Mouse (Mus musculus) A20 (cell line): Measurements from ENCODE around the gene Colgalt1.

Source experiments
- DNase-seq: peaks from one replicate; pipeline ENCODE4 v3.0.0-alpha.2; 2011; ENCODE audit warnings: low read depth, low spot score

The Colgalt1 gene

GRCm38 (mm10) chr8:71610822-71611651 lies at the start of gene Colgalt1:
Gene Colgalt1 (plus strand): TSS chr8:71610998.
- peak; percentile 98 for DNase-seq

DNA sequence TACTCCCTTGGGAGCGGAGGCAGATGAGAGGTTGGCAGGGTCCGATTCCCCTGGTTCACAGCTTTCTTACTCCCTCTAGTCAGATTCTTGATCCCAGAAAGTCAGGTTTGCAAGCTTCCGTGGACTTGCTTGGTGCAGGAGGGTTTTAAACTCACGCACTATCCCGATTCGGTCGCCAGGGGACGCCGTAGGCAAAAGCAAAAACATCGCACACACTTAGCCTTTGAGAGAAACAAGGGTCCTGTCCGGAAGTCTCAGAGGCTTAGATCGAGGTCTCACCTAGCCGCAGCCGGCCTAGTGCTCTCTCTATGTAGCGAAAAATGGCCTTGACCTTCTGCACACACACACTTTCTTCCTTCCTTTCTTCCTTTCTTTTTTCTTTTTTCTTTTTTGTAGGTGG lies 49.4 kb upstream of the Colgalt1 start:
- DNase-seq = peak; percentile 80

- peak; percentile 75 for DNase-seq
Observed at GRCm38 (mm10) chr8:71562751-71563150, 48.0 kb upstream of the Colgalt1 start.

- DNase-seq = no peak
Observed at GRCm38 (mm10) chr8:71563992-71564391, 46.8 kb upstream of the Colgalt1 start.

DNA sequence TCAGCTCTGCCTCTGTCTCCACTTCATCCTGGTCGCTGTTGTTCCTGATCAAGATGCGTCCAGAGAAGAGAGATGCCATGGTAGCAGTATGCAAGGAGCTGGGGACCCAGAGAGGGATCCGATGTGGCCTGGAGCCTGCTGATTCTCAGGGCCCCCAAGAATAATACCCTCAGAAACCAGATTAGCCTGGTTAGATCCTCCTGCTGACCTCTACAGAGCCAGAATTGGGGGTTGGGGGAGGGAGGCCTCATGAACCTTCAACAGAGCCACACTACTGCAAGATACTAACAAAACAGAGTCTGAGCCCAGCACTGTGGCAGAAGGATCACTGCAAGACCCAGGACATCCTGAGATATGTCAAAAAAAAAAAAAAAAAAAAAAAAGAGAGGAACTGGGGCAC lies 44.3 kb upstream of the Colgalt1 start, which contains the start of gene Nxnl1:
Gene Nxnl1 (minus strand): TSS at position 101 of the 400 bp plus-strand sequence.
- no peak for DNase-seq

DNA sequence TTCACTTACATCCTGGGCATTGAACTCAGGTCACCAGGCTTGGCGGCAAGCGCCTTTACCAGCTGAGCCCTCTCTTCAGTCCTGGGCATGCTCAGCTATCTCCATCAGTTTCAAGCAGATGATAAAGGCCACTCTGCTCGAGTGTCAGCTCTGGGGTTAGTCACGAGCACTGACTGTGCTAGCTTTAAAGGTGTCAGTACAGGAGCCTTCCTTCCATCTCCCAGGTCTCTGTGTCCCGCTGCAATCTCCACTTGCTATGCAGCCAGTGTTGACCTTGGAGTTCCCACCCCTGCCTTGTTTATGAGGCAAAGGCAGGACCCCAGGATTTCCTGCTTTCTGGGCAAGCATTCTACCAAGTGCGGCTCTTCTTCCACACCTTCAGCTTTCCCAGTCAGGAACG lies 43.2 kb upstream of the Colgalt1 start:
- no peak for DNase-seq

GRCm38 (mm10) chr8:71568387-71568937 lies 42.3 kb upstream of the Colgalt1 start, which contains the start of gene Slc27a1:
Gene Slc27a1 (plus strand): TSS chr8:71568882.
- no peak for DNase-seq

- DNase-seq = no peak
Observed at GRCm38 (mm10) chr8:71568941-71569340, 41.9 kb upstream of the Colgalt1 start.

DNA sequence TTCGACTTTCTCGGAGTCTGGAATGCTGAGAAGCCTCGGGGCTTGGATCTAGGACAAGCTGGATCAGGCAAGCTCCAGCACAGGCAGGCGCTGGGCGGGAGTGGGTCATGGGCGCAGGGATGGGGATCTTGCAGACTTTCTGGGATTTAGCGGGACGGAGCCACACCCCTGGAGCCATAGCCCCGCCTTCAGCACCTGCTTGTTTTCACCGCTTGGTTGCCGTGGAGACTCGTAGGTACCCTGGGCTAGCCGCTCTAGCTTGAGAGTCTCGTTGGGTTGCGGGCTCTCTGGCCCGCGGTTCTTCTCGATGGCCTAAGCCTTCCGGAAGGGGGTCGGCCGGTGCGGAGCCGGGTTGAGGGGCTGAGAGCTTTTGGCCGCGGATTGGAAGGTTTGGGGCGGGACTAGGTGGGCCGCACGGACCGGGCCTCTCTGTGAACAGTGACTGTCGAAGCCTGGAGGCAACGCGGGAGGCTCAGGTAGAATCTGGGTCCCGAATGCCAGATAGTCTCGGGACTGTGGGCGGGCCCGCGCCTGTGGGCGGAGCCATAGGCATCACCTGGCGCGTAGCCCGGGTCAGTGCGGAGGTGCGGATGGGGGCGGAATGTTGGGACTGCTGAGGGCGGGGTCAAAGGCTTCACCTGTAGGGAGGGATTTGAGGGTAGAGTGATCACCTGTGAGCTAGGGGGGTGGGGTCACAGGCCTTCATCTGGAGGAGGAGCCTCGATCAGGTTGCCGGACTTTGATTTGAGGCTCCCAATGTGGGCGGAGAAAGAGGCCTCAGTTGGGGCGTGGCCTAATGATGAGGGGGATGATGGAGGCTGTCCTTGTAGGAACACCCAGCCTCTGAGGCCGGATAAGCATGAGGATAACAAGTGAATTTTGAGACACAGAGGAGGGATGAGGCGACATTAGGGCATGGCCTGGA lies 41.2 kb upstream of the Colgalt1 start:
- DNase-seq = peak; percentile 97

DNA sequence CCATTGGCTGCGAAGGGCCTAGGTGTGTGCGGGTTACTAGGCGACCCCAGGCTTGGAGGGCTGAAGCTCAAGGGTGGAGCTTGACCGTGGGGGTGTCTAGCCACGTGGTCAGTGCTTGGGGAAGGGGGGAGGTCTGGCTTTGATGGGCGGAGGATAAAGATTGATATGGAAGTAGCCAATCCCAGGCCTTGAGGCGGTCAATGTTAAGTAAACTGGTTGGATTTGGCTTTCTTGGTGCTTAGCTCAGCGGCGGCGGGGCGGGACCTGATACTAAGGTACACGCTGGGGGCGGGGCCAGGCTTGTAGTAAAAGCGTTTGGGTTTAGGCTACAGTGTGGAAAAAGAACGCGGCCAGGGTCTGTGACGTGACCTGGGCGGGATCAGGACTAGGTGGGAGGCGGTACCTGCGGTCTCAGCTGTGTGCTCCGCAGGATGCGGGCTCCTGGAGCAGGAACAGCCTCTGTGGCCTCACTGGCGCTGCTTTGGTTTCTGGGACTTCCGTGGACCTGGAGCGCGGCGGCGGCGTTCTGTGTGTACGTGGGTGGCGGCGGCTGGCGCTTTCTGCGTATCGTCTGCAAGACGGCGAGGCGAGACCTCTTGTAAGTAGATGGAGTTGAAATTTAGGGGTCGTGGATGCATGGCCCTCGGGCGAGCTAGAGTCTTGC lies 40.4 kb upstream of the Colgalt1 start:
- peak; percentile 98 for DNase-seq

- DNase-seq = no peak
Observed at GRCm38 (mm10) chr8:71572077-71572476, 38.7 kb upstream of the Colgalt1 start.

DNA sequence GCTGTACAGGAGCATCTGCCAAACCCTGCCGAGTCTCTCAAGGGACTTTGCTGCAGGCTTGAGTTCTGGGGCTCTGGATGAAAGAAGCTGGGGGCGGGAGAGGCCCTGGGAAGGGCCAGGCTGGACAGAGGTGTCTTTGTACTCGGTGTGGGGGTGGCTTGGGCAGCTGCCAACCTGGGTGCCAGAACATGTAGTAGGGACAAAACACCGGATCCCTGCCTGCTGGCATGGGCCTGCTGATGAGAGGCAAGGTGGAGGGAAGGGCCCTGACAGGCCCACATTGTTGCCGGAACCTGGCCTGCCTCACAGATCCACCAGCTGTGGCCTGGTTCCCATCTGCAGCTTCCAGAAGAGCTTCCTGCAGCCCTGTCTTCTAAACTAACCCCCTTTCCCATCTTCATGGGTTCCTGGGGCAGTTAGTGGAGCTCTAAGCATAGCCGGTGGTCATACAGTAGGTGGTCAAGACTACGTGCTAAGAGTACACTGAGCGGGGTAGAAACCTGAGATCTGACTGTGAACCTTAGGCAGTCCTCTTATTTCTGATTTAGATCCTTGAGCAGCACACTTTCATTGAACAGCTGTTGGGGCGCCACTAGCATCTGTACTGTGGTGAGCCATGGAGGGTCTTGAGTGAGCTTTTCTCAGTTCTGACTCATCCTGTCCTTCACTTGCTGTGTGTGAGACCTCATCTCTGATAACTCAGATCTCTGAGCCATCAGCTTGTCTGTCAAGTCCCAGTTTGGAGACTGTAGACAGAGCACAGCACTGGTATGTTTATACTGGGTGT lies 37.8 kb upstream of the Colgalt1 start:
- no peak for DNase-seq

DNA sequence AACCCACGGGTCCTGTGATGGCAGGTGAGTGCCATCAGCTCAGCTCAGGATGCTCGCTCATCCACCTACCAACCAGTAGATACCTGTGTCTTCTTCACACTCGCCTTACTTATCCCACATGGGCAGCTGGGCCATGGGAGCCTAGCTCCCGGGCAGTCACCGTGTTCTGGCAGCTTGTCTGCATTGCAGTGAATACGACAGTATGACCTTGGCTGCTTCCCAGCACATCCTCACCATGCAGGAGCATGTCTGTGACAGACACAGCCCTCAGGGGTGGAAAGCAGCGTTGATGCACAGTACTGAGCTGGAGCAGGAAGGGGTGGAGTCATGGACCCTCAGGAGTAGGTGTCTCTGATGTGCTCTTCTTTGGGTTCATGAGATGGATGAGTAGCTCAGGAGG lies 36.4 kb upstream of the Colgalt1 start:
- no peak for DNase-seq

DNA sequence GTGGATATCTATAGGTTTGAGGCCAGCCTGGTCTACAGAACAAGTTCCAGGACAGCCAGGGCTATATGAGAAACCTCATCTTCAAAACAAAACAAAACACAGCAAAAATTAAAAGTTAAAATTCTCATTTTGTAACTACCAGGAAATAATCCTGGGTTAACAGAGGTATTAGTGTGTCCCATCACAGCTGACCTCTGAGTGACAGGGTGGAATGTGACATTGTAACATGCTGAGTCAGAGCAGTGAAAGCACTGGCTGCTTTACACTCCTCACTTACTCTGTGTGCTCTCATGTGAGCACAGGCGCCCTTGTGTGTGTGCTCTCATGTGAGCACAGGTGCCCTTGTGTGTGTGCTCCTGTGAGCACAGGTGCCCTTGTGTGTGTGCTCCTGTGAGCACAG lies 35.8 kb upstream of the Colgalt1 start:
- DNase-seq = no peak

GRCm38 (mm10) chr8:71577856-71578387 lies 32.9 kb upstream of the Colgalt1 start:
- no peak for DNase-seq

- no peak for DNase-seq
Observed at GRCm38 (mm10) chr8:71579009-71579408, 31.8 kb upstream of the Colgalt1 start.

- DNase-seq = no peak
Observed at GRCm38 (mm10) chr8:71579476-71579875, 31.3 kb upstream of the Colgalt1 start.

DNA sequence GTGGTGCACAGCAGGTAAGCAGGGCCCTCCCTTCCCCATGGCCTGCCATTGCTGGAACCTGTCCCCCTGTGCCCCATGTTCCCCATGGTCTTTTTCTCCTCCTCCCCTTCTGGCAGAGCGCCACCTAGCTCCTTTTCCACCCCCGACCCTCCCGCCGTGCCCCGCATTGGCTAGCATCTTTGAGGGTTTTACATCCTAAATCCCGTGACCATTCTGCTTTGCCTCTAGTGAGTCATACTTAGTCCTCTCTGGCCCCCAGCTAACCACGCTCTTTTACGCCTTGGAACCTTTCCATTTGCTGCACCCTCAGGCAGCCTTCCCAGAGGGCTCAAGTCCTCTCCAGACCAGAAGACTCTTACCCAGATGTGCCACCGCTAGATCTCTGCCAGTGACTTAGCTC lies 30.6 kb upstream of the Colgalt1 start:
- no peak for DNase-seq

DNA sequence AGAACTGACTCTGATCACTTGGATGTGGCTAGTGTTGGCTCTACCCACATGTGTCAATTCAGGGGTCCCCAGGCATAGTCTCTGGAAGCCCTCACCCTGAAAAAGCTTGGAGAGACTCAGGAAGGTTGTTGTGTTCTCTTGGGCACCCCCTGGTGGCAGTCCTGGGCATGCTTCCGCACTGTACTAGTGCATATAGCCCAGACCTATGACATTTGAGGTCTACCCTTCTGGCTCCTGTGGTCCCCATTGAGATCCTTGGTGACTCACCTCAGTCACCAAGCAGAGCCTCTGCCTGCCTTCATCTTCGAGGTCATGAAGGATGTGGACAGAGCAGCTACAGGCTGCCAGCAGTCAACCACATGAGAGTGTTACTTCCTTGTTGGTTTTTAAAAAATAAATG lies 23.9 kb upstream of the Colgalt1 start:
- no peak for DNase-seq

- DNase-seq = no peak
Observed at GRCm38 (mm10) chr8:71588762-71589161, 22.0 kb upstream of the Colgalt1 start.
